Mouse (Mus musculus) thymus, postnatal 0 days (tissue): ENCODE results near the gene Snx14. TPM values are rescaled to one million over a fixed set of nuclear protein-coding genes. Genes with fewer than 3 reads are reported as not detected.
A peak's percentile ranks its signal among the peaks of the same experiment; 100 is the strongest.

ENCODE experiments used
- DNase-seq: peaks from one replicate; pipeline ENCODE4 v3.0.0-alpha.2; 2015; ENCODE audit warnings: low spot score
- polyA plus RNA-seq: library from polyadenylated mRNA; unstranded; fragments of >200 nt; fragmentation: Nextera tagmentation; extraction: Ambion mirVana; gene quantifications from 2 replicates; pipeline ENCODE4 v1.2.1, GENCODE M21; 2015

Snx14 gene
- polyA plus RNA-seq, 1 experiment from 2014 or later, result 16.0 TPM

DNA sequence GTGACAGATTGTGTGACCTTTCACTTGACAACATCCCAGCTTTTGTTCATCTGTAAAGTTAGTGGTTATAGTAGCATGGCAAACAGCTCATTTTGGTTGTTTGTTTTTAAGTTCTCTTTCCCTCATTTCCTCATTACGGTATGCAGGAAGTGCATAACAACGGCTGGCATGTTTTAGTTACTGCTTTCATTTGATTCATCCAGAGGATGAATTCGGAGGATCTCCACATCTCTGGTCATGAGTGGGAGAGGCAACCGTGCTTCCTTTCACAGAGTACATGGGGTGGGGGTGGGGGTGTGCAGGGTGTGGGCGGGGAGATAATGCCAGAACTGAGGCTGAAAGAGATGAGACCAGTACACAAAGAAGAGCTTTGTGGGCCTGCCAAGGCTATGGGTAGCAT lies 91.9 kb downstream of the Snx14 start:
- DNase-seq, result no peak

- no peak for DNase-seq
Observed at GRCm38 (mm10) chr9:88344424-88344823, 94.3 kb downstream of the Snx14 start.

- DNase-seq, result no peak
Observed at GRCm38 (mm10) chr9:88342701-88343100, 96.1 kb downstream of the Snx14 start.

DNA sequence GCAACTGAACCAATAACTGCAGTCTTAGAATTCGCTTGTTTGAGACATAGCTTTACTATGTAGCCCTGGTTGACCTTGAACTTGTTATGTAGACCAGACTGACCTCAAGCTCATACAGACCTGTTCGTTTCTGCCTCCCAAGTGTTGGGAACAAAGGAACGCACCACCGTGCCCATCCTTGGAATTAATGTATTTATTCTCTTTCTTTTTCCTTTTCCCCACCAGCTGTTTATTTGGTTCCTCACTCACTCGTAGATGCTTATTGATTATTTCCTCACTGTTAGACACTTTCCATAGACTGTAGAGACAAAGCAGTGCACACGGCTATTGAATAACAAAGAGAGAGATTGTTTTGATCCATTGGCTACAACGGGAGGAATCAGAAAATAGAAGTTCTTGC lies 96.5 kb downstream of the Snx14 start:
- DNase-seq, result no peak

DNA sequence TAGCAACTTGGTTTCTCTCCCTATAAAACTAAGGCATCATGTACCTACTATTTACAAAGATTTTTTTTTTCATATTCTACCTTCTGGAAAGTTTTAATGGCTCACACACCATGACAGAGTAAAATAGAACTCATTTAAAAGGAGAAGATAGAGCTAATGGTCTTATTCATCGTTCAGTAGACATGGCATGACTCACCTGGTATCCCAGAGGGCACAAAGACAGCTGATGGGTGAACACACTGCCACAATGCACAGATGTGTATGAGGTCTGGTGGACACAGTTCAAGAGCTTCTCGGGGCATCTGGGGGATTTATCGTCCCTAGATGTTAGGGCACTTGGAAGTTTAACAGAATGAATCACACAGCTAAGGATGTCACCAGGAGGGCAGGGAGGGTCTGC lies 97.9 kb downstream of the Snx14 start:
- no peak for DNase-seq

GRCm38 (mm10) chr9:88335839-88336238 lies 102.9 kb downstream of the Snx14 start:
- no peak for DNase-seq

GRCm38 (mm10) chr9:88332447-88332846 lies 106.3 kb downstream of the Snx14 start:
- DNase-seq, result no peak

DNA sequence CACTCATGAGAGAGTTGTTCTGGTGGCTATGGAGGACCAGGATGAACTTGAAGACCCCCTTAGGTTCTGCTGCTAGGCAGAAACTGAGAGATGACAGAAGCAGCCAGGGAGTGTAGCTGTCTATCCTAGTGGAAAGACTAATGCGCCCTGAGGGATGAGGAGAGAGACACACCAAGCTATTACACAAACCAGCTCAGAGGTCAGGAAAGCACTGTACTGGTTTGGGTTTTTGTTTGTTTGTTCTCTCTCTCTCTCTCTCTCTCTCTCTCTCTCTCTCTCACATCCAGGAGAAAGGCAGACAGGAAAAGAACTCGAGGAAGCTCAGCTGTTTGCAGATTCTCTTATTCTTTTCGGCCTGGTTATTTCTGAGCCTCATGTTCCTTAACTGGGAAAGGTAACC lies 108.4 kb downstream of the Snx14 start:
- DNase-seq, result no peak

- no peak for DNase-seq
Observed at GRCm38 (mm10) chr9:88329166-88329748, 109.5 kb downstream of the Snx14 start.

- DNase-seq, result no peak
Observed at GRCm38 (mm10) chr9:88328666-88329065, 110.1 kb downstream of the Snx14 start.

DNA sequence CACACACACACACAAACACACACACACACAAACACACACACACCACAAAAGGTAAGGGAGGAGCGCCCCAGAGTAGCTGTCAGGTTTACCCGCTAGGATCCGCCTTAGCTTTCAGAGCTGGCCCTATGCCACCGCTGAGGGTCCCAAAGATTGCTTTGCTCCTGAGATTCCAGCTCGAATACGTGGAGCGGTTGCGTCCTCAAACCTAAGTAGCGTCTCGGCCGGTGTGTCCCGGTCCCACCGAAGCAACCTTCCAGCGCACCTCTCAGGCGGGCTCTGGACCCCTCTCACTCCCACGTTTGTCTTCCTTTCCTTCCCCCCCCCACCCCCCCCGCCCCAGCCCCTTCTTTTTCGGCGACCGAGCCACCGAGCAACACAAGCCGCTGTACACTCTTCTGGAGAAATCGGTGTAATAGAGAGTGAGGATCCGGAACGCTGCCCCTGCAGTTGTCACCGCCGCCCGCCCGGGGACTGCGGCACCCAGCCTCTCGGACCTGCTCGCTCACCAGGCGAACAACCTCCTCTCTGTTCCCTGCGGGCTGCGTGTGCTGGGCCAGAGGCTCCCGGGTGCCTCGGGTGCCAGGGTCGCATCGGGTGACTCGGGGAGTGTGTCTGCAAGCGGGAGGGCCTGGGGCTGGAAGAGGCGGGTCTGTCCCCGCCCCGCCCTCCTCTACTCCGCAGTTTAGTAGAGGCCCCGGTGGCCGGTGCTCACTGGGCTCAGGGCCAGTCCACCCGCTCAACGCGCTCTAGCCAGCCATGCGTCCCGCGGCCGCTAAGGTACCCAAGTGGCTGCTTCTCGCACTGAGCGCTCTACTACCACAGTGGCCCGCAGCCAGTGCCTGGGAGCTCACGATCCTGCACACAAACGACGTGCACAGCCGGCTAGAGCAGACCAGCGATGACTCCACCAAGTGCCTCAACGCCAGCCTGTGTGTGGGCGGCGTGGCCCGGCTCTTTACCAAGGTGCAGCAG lies 111.5 kb downstream of the Snx14 start, which contains the start of gene Nt5e:
Nt5e (plus strand) TSS at position 268 of the 972 bp plus-strand sequence.
- peak; percentile 11 for DNase-seq

Other genes starting within 250 kb of the Snx14 start
- 1.2 and 1.5 TPM in 2 replicates for gene Nt5e, start 111.8 kb downstream of the Snx14 start, polyA plus RNA-seq
- gene Gm20537, start 17.7 kb upstream of the Snx14 start, polyA plus RNA-seq, result 0.45 TPM in 1 of 2 replicates, not detected in the other
- gene Syncrip, start 43.6 kb upstream of the Snx14 start, polyA plus RNA-seq, result 114 and 132 TPM in 2 replicates
- gene Zfp949, start 109.1 kb upstream of the Snx14 start, polyA plus RNA-seq, result 8.4 and 10.4 TPM in 2 replicates
- 0.06 and 0.07 TPM in 2 replicates for gene Trim43a, start 141.9 kb upstream of the Snx14 start, polyA plus RNA-seq